Mouse (Mus musculus): ENCODE data around the gene Cbx4. TPM values are rescaled to one million over a fixed set of nuclear protein-coding genes. Genes with fewer than 3 reads are reported as not detected.
A peak's percentile ranks its signal among the peaks of the same experiment; 100 is the strongest.

The Cbx4 gene
- polyA plus RNA-seq, 1 experiment from 2014 or later: 13.8 TPM

- H3K36me3 ChIP-seq (ENCODE audit: insufficient read depth): no peaks in the 10 kb centered on the region
- H3K4me3 ChIP-seq (ENCODE audit: low read depth, low read length): no peak overlapping the region
- DNase-seq: no peak
- H3K9ac ChIP-seq: no peak overlapping the region; the same call in 1 of the 2 replicates
- H3K4me2 ChIP-seq: no peak overlapping the region
- 75% methylated on average over 8 of the region's 8 CpGs for WGBS
- no peaks in the 10 kb centered on the region for H3K4me1 ChIP-seq (ENCODE audit: insufficient read depth)
- no peak for ATAC-seq (ENCODE audit: insufficient read depth)
- no peak overlapping the region for H3K27ac ChIP-seq (ENCODE audit: low read depth)
- no peaks in the 10 kb centered on the region for H3K9me3 ChIP-seq (ENCODE audit: low read depth, low read length)
- TF ChIP-seq CTCF (IDR thresholded peaks at IDR 0.05; ENCODE audit: low read depth): no peak
- no peaks in the 10 kb centered on the region; the same call in 1 of the 2 replicates for H3K27me3 ChIP-seq (ENCODE audit: insufficient read depth, low read length)
Observed at GRCm38 (mm10) chr11:119066841-119067240, 19.2 kb downstream of the Cbx4 start.

DNA sequence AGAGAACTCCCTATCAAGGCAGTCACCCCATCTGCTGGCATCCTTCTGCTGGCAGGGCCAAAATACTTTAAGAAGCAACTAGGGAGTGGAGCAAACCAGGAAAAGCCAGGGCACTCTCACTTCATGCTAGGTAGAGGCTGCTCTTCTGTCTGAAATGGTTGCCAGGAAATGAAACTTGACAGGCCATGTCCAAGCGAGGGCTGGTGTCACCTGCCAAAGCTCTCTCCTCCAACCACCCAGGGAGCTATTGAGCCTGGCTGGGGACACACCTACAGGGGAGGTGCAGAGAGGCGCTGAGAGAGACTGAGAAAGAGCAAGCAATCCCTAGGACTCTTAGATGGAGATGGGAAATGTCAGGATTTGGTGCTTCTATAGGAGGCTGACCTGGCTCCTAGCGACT, 26.8 kb downstream of the Cbx4 start:
- no peak for DNase-seq
- WGBS: 8% methylated on average over 3 of the region's 3 CpGs
- Histone ChIP-seq H3K9ac (no peak overlapping the region), H3K27me3 (ENCODE audit: insufficient read depth, low read length) (peaks cover 55% of the 10 kb centered on the region), H3K9me3 (ENCODE audit: low read depth, low read length) (no peaks in the 10 kb centered on the region), H3K4me1 (ENCODE audit: insufficient read depth) (peaks cover 22% of the 10 kb centered on the region), H3K36me3 (ENCODE audit: insufficient read depth) (no peaks in the 10 kb centered on the region), H3K4me2 (peak overlapping the region; percentile 97; the same call in 1 of the 2 replicates), H3K27ac (ENCODE audit: low read depth) (no peak overlapping the region), H3K4me3 (ENCODE audit: low read depth, low read length) (no peak overlapping the region)
- TF ChIP-seq CTCF (IDR thresholded peaks at IDR 0.05; ENCODE audit: low read depth): no peak
- ATAC-seq (ENCODE audit: insufficient read depth): no peak

DNA sequence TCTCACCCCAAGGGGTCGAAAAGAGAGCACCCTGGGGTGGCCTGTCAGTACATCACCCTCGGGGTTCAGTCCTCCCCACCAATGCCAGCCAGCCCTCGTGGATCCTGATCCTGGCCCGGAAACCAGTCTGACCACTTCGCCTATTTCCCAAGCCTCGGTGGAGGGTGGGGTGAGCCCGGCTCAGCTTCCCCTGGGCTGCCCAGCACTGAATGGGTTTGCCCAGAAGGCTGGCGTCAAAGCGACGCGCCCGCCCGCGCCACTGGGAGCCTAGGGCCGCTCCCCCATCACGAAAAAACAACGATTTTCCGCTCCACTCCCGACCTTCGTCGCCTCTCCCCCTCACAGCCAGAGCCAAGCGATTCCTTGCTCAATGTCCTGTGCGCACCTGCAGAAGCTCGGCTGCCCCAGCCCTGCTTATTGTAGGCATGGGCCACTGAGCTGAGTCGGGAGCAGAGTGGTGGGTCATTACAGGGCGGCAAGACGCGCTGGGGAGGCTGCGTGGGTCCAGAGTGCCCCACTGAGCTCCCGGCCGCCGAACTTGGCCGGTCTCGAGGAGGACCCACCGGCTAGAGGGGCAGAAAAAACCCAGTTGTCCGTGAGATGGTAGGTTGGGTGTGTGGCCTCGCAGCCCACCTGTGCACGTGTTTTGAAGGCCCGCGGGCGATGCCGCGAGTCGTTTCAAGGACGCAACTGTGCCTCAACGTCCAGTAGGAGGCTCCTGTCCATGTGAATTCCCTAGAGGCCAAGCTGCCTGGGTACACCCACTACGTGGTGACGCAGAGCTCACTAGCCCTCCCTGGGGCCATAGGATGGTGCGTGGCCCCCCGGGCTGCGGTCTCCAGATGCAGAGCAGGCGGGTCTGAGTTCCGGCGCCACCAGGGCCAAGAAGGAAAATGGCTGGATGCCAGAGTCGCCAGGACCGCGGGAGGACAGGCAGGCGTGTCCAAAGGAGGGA, 27.7 kb downstream of the Cbx4 start:
- peak; percentile 78 for DNase-seq
- 2% methylated on average over 58 of the region's 58 CpGs for WGBS
- no peaks in the 10 kb centered on the region for H3K36me3 ChIP-seq (ENCODE audit: insufficient read depth)
- no peaks in the 10 kb centered on the region for H3K9me3 ChIP-seq (ENCODE audit: low read depth, low read length)
- peak; percentile 75 for TF ChIP-seq CTCF (IDR thresholded peaks at IDR 0.05; ENCODE audit: low read depth)
- H3K4me2 ChIP-seq: peak overlapping the region; percentile 97
- H3K4me1 ChIP-seq (ENCODE audit: insufficient read depth): peaks cover 22% of the 10 kb centered on the region
- peak overlapping the region; percentile 9; the same call in 1 of the 2 replicates for H3K9ac ChIP-seq
- H3K4me3 ChIP-seq (ENCODE audit: low read depth, low read length): peak overlapping the region; percentile 57
- peak; percentile 63 for ATAC-seq (ENCODE audit: insufficient read depth)
- peaks cover 63% of the 10 kb centered on the region for H3K27me3 ChIP-seq (ENCODE audit: insufficient read depth, low read length)
- no peak overlapping the region for H3K27ac ChIP-seq (ENCODE audit: low read depth)

GRCm38 (mm10) chr11:119057291-119057690, 28.7 kb downstream of the Cbx4 start:
- Histone ChIP-seq H3K27ac (ENCODE audit: low read depth) (no peak overlapping the region), H3K4me3 (ENCODE audit: low read depth, low read length) (peak overlapping the region; percentile 57), H3K27me3 (ENCODE audit: insufficient read depth, low read length) (peaks cover 68% of the 10 kb centered on the region), H3K36me3 (ENCODE audit: insufficient read depth) (no peaks in the 10 kb centered on the region), H3K4me2 (peak overlapping the region; percentile 97), H3K4me1 (ENCODE audit: insufficient read depth) (peaks cover 28% of the 10 kb centered on the region), H3K9ac (peak overlapping the region; percentile 82), H3K9me3 (ENCODE audit: low read depth, low read length) (no peaks in the 10 kb centered on the region)
- no peak for ATAC-seq (ENCODE audit: insufficient read depth)
- DNase-seq: no peak
- WGBS: 5% methylated on average over 9 of the region's 9 CpGs
- no peak for TF ChIP-seq CTCF (IDR thresholded peaks at IDR 0.05; ENCODE audit: low read depth)

GRCm38 (mm10) chr11:119056301-119057211, 29.5 kb downstream of the Cbx4 start:
- H3K27ac ChIP-seq (ENCODE audit: low read depth): peak overlapping the region; percentile 61; the same call in 1 of the 2 replicates
- DNase-seq: peak; percentile 72
- H3K36me3 ChIP-seq (ENCODE audit: insufficient read depth): no peaks in the 10 kb centered on the region
- ATAC-seq (ENCODE audit: insufficient read depth): no peak
- H3K9ac ChIP-seq: peak overlapping the region; percentile 82
- no peaks in the 10 kb centered on the region for H3K9me3 ChIP-seq (ENCODE audit: low read depth, low read length)
- H3K4me1 ChIP-seq (ENCODE audit: insufficient read depth): peaks cover 28% of the 10 kb centered on the region
- WGBS: under 1% methylated on average over 64 of the region's 65 CpGs
- no peak for TF ChIP-seq CTCF (IDR thresholded peaks at IDR 0.05; ENCODE audit: low read depth)
- H3K27me3 ChIP-seq (ENCODE audit: insufficient read depth, low read length): peaks cover 75% of the 10 kb centered on the region
- H3K4me3 ChIP-seq (ENCODE audit: low read depth, low read length): peak overlapping the region; percentile 57
- peak overlapping the region; percentile 97 for H3K4me2 ChIP-seq

DNA sequence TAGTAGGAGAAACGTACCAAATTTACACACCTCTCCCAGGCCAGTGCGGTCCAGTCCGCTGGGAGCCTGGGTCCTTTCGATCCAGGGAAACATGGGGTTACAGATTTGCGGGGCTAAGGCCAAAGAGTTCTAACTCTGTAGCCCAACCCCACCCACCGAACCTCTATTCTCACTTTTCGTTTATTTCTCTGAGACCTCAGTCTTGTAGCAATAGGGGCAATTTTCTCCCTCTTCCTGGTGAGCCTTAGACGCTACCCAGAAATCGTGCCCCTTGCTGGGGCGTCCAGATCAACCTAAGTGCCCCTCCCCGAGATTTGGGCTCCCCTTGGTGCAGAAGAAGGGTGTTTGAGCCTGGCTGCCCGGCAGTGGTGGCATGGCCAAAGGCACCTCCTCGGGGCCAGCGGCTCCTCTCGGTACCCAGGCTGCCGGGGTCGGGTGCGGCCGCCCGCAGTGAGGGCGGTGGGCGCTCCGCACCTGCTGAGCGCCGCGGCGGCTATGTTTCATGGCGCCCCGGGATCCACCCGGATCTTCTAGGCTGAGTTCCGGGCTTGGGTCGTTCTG, 30.4 kb downstream of the Cbx4 start:
- WGBS: 2% methylated on average over 32 of the region's 32 CpGs
- no peak overlapping the region for H3K9ac ChIP-seq
- peak overlapping the region; percentile 57 for H3K4me3 ChIP-seq (ENCODE audit: low read depth, low read length)
- no peak overlapping the region for H3K27ac ChIP-seq (ENCODE audit: low read depth)
- ATAC-seq (ENCODE audit: insufficient read depth): no peak
- H3K27me3 ChIP-seq (ENCODE audit: insufficient read depth, low read length): peaks cover 83% of the 10 kb centered on the region
- peak overlapping the region; percentile 97 for H3K4me2 ChIP-seq
- no peak for TF ChIP-seq CTCF (IDR thresholded peaks at IDR 0.05; ENCODE audit: low read depth)
- H3K9me3 ChIP-seq (ENCODE audit: low read depth, low read length): no peaks in the 10 kb centered on the region
- peaks cover 28% of the 10 kb centered on the region for H3K4me1 ChIP-seq (ENCODE audit: insufficient read depth)
- H3K36me3 ChIP-seq (ENCODE audit: insufficient read depth): no peaks in the 10 kb centered on the region
- DNase-seq: no peak

Data from lung, embryonic 14.5 days (tissue).